Mouse (Mus musculus) lung, embryonic 15.5 days (tissue): ENCODE results near the gene Lcmt1. TPM values are rescaled to one million over a fixed set of nuclear protein-coding genes. Genes with fewer than 3 reads are reported as not detected.

ENCODE experiments used
- ATAC-seq: fragments of 200-750 bp; cut with Nextera tagmentation; 2 replicates; pipeline ENCODE4 v1.8.0; 2017; ENCODE audit warnings: moderate number of reproducible peaks, borderline replicate concordance; ENCODE audit not compliant: low FRiP score, low TSS enrichment; ENCODE audit errors: extremely low read depth
- H3K27ac ChIP-seq: fragments of 300-500 bp; sonication (generic); 2 replicates; pipeline ENCODE4 v1.5.1; 2015; ENCODE audit warnings: moderate library complexity, mild to moderate bottlenecking, inconsistent platforms
- H3K27me3 ChIP-seq: fragments of 300-500 bp; sonication (generic); 2 replicates; pipeline ENCODE4 v1.6.1; 2015; ENCODE audit warnings: inconsistent platforms
- H3K36me3 ChIP-seq: fragments of 300-500 bp; sonication (generic); 2 replicates; pipeline ENCODE4 v1.6.1; 2015; ENCODE audit warnings: inconsistent platforms
- H3K4me1 ChIP-seq: fragments of 300-500 bp; sonication (generic); 2 replicates; pipeline ENCODE4 v1.6.1; 2015; ENCODE audit warnings: inconsistent platforms
- H3K4me2 ChIP-seq: fragments of 300-500 bp; sonication (generic); 2 replicates; pipeline ENCODE4 v1.6.1; 2015; ENCODE audit warnings: inconsistent platforms, mild to moderate bottlenecking, moderate library complexity
- H3K4me3 ChIP-seq: fragments of 300-500 bp; sonication (generic); 2 replicates; pipeline ENCODE4 v1.5.1; 2015; ENCODE audit warnings: mild to moderate bottlenecking, inconsistent platforms
- H3K9ac ChIP-seq: fragments of 300-500 bp; sonication (generic); 2 replicates; pipeline ENCODE4 v1.6.1; 2015; ENCODE audit warnings: inconsistent platforms
- H3K9me3 ChIP-seq: fragments of 300-500 bp; sonication (generic); 2 replicates; pipeline ENCODE4 v1.6.1; 2016; ENCODE audit warnings: inconsistent platforms
- WGBS: fragments of 180-500 bp; shearing (Covaris S2); methylation state at CpG from one replicate; pipeline ENCODE4 v1.1.7; 2015; 5-methylcytosine and 5-hydroxymethylcytosine counted together
- polyA plus RNA-seq: library from polyadenylated mRNA; unstranded; fragments of >200 nt; fragmentation: Nextera tagmentation; extraction: Ambion mirVana; gene quantifications from 2 replicates; pipeline ENCODE4 v1.2.1, GENCODE M21; 2015

Gene Lcmt1
- polyA plus RNA-seq, 1 experiment from 2014 or later: 48.5 TPM

- H3K9me3 ChIP-seq: no peaks in the 10 kb centered on the region
- H3K9ac ChIP-seq: no peak overlapping the region
- ATAC-seq: no peak
- H3K36me3 ChIP-seq: no peaks in the 10 kb centered on the region
- no peak overlapping the region for H3K27ac ChIP-seq
- H3K4me1 ChIP-seq: no peaks in the 10 kb centered on the region
- 74% methylated on average over 4 of the region's 4 CpGs for WGBS
- no peak overlapping the region for H3K4me3 ChIP-seq
- no peaks in the 10 kb centered on the region for H3K27me3 ChIP-seq
- no peak overlapping the region for H3K4me2 ChIP-seq
These were observed 94.0 kb downstream of the Lcmt1 start for GRCm38 (mm10) chr7:123463569-123463968.

- Histone ChIP-seq H3K9me3 (no peaks in the 10 kb centered on the region), H3K4me1 (no peaks in the 10 kb centered on the region), H3K27ac (no peak overlapping the region), H3K36me3 (no peaks in the 10 kb centered on the region), H3K4me3 (no peak overlapping the region), H3K9ac (no peak overlapping the region), H3K27me3 (no peaks in the 10 kb centered on the region), H3K4me2 (no peak overlapping the region)
- no peak; the same call in 1 of the 2 replicates for ATAC-seq
- 17% methylated on average over 6 of the region's 6 CpGs for WGBS
These were observed 96.3 kb downstream of the Lcmt1 start for GRCm38 (mm10) chr7:123465692-123466387.

GRCm38 (mm10) chr7:123467961-123468360, 98.4 kb downstream of the Lcmt1 start:
- H3K4me3 ChIP-seq: no peak overlapping the region
- H3K27ac ChIP-seq: no peak overlapping the region
- no peaks in the 10 kb centered on the region for H3K27me3 ChIP-seq
- no peak overlapping the region for H3K9ac ChIP-seq
- H3K36me3 ChIP-seq: no peaks in the 10 kb centered on the region
- no peak overlapping the region for H3K4me2 ChIP-seq
- H3K4me1 ChIP-seq: no peaks in the 10 kb centered on the region
- ATAC-seq: no peak
- 93% methylated on average over 1 of the region's 1 CpGs for WGBS
- H3K9me3 ChIP-seq: no peaks in the 10 kb centered on the region

Other genes with a start within 250 kb of the Lcmt1 start
- gene Tnrc6a, start 245.9 kb upstream of the Lcmt1 start, polyA plus RNA-seq: 38.5 and 38.8 TPM in 2 replicates
- 0.65 and 0.72 TPM in 2 replicates for gene Slc5a11, start 155.0 kb upstream of the Lcmt1 start, polyA plus RNA-seq
- gene Arhgap17, start 131 bp downstream of the Lcmt1 start, polyA plus RNA-seq: 16.7 and 18.5 TPM in 2 replicates
- gene Aqp8, start 92.5 kb downstream of the Lcmt1 start, polyA plus RNA-seq: 0.23 TPM in 1 of 2 replicates, not detected in the other
- gene Zkscan2, start 130.7 kb downstream of the Lcmt1 start, polyA plus RNA-seq: 2.2 and 2.5 TPM in 2 replicates